Mouse (Mus musculus) bone marrow macrophage, adult 2 months (primary cell): ENCODE results near the gene Dnajc8.

Source experiments
- CTCF ChIP-seq: IDR thresholded peaks from 2 replicates; pipeline ENCODE4 v1.5.1; 2012; ENCODE audit warnings: low read depth, mild to moderate bottlenecking, low read length, moderate library complexity
- POLR2A ChIP-seq: IDR thresholded peaks from 2 replicates; pipeline ENCODE4 v1.6.1; 2012; ENCODE audit warnings: mild to moderate bottlenecking, low read depth, low read length, borderline replicate concordance

GRCm38 (mm10) chr4:132541413-132541812, 6.1 kb downstream of the Dnajc8 start:
- no peak for TF ChIP-seq CTCF
- TF ChIP-seq POLR2A = no peak
